In the genomic region with DNA sequence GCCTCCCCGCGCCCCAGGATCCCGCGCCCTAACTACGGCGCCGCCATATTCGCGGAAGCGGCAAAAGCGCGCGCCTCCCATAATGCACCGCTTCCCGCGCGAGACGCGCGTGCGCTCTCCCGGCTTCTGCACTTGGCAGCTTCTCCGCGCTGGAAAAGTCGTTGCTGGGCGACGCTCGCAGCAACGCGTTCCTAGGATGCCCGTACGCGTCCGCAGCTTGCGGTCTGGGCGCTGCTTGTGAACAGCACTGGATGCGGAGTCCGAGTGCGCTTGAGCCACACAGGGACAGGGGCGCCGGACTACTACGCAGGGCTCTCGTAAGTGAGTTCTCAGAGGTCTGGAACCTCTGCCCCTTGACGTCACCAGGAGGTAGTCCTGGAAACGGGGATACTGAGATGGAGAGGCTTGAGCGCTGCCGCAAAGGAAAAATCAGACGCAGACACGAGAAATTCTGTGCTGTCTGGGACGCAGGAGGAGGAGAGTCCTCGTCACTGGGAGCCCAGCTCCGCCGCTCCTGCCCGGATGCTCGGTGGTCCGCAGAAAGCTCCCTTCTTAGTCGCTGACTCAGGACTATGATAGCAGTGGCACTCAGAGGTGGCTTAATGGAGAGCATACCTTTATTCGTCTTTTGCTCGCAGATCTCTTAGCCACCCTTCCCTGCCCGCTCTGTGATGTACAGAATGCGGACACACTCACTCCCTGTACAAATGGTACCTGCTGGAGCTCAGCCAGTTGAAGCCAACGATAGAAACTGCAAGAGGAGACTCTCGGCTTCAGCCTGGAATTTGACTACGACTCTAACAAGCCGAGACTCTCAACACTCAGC, we compare ENCODE assay signal across 8 mouse cellular contexts. TPM values are rescaled to one million over a fixed set of nuclear protein-coding genes. Genes with fewer than 3 reads are reported as not detected.
DNase-seq lines count a peak whose midpoint lies in the region; ATAC-seq and TF ChIP-seq lines count a peak whose summit lies in the region.

A gene (minus strand): TSS at position 193 of the 826 bp plus-strand sequence.

- peak within 1 kb of the TSS; percentile 94 for H3K9ac ChIP-seq in kidney, embryonic 15.5 days

- no peak for TF ChIP-seq CTCF in bone marrow macrophage, adult 2 months (IDR thresholded peaks at IDR 0.05; ENCODE audit: low read depth, low read length)
- no peak for TF ChIP-seq CTCF in embryonic fibroblast, embryonic 13.5 days (IDR thresholded peaks at IDR 0.05; ENCODE audit: borderline replicate concordance, insufficient read depth, low read length)

- H3K27ac ChIP-seq in bone marrow macrophage, adult 2 months (ENCODE audit: insufficient read depth, low read depth, low read length) = no peak within 1 kb of the TSS
- H3K27ac ChIP-seq in embryonic fibroblast, embryonic 13.5 days (ENCODE audit: insufficient read depth, low read length) = peak within 1 kb of the TSS; percentile 2; the same call in 1 of the 2 replicates
- peak within 1 kb of the TSS; percentile 94 for H3K27ac ChIP-seq in heart, embryonic 10.5 days
- peak within 1 kb of the TSS; percentile 59 for H3K27ac ChIP-seq in kidney, embryonic 15.5 days

- peak within 1 kb of the TSS; percentile 93 for H3K4me3 ChIP-seq in bone marrow macrophage, adult 2 months (ENCODE audit: insufficient read depth, low read length)
- peak within 1 kb of the TSS; percentile 95 for H3K4me3 ChIP-seq in embryonic fibroblast, embryonic 13.5 days (ENCODE audit: insufficient read depth, low read length)
- peak within 1 kb of the TSS; percentile 89 for H3K4me3 ChIP-seq in heart, embryonic 10.5 days
- H3K4me3 ChIP-seq in kidney, embryonic 15.5 days (replicated peaks) = peak within 1 kb of the TSS; percentile 94

- peaks cover 10% of the 10 kb centered on the region for H3K4me1 ChIP-seq in bone marrow macrophage, adult 2 months (ENCODE audit: control insufficient read depth, insufficient read depth, low read length)
- H3K4me1 ChIP-seq in embryonic fibroblast, embryonic 13.5 days (ENCODE audit: control insufficient read depth, insufficient read depth, low read length) = peaks cover 11% of the 10 kb centered on the region
- peaks cover 20% of the 10 kb centered on the region for H3K4me1 ChIP-seq in heart, embryonic 10.5 days
- peaks cover 25% of the 10 kb centered on the region for H3K4me1 ChIP-seq in kidney, embryonic 15.5 days

- peaks cover 24% of the 10 kb centered on the region for H3K27me3 ChIP-seq in heart, embryonic 10.5 days (ENCODE audit: insufficient read depth, poor library complexity, severe bottlenecking)
- peaks cover 24% of the 10 kb centered on the region for H3K27me3 ChIP-seq in kidney, embryonic 15.5 days

- peak within 1 kb of the TSS; percentile 94 for H3K4me2 ChIP-seq in kidney, embryonic 15.5 days

- H3K9me3 ChIP-seq in heart, embryonic 10.5 days = no peaks in the 10 kb centered on the region
- no peaks in the 10 kb centered on the region for H3K9me3 ChIP-seq in kidney, embryonic 15.5 days (replicated peaks)

- TF ChIP-seq POLR2A in bone marrow macrophage, adult 2 months (IDR thresholded peaks at IDR 0.05; ENCODE audit: borderline replicate concordance, low read depth, low read length) = no peak
- TF ChIP-seq POLR2A in embryonic fibroblast, embryonic 13.5 days (IDR thresholded peaks at IDR 0.05; ENCODE audit: low read depth, low read length) = peak; percentile 61

- WGBS in heart, embryonic 10.5 days = 2% methylated on average over 65 of the region's 65 CpGs
- 1% methylated on average over 65 of the region's 65 CpGs for WGBS in kidney, embryonic 15.5 days

- ATAC-seq in kidney, embryonic 15.5 days (replicated peaks; ENCODE audit: low FRiP score) = peak; percentile 91
- peak; percentile 86 for ATAC-seq in monocyte, adult 5-6 weeks (replicated peaks; ENCODE audit: insufficient number of reproducible peaks, low FRiP score, low TSS enrichment, poor library complexity, severe bottlenecking)

- DNase-seq in A20 (ENCODE audit: low read depth, low spot score) = peak; percentile 91
- peak; percentile 95 for DNase-seq in heart, embryonic 10.5 days (ENCODE audit: low spot score)
- peak; percentile 88 for DNase-seq in liver
- DNase-seq in spleen, postnatal 4 days (ENCODE audit: low spot score in 2 of 2) = peak; percentile 87 to 94

- no peaks in the 10 kb centered on the region for H3K36me3 ChIP-seq in heart, embryonic 10.5 days
- H3K36me3 ChIP-seq in kidney, embryonic 15.5 days = peaks cover 6% of the 10 kb centered on the region

RNA-seq across cellular contexts. Expression of the gene that starts here (rescaled TPM):
- 32.9 and 34.3 TPM in 2 replicates for polyA plus RNA-seq in bone marrow macrophage, adult 2 months (2012; ENCODE audit: insufficient read depth, insufficient read length, missing spikeins)
- polyA plus RNA-seq in embryonic fibroblast, embryonic 13.5 days (2011; ENCODE audit: insufficient read length, low read depth, missing spikeins) = 31.0 and 35.0 TPM in 2 replicates
- polyA plus RNA-seq in heart, embryonic 10.5 days (2016; fragmentation: Nextera tagmentation; extraction: Ambion mirVana) = 34.0 and 35.7 TPM in 2 replicates
- polyA plus RNA-seq in kidney, embryonic 15.5 days (2015; fragmentation: Nextera tagmentation; extraction: Ambion mirVana) = 44.6 and 48.0 TPM in 2 replicates
- total RNA-seq in monocyte, adult 5-6 weeks (2017) = 45.9 to 66.4 TPM (median 53.4 TPM) in 3 replicates
